Mouse (Mus musculus): ENCODE data around the gene 1190002N15Rik. TPM values are rescaled to one million over a fixed set of nuclear protein-coding genes. Genes with fewer than 3 reads are reported as not detected.
A peak's percentile ranks its signal among the peaks of the same experiment; 100 is the strongest.

Gene 1190002N15Rik
- 14.2 and 21.9 TPM in 2 replicates for polyA plus RNA-seq (2015; fragmentation: Nextera tagmentation; extraction: Ambion mirVana)

- Histone ChIP-seq H3K4me2 (peak within 1 kb of the TSS; percentile 76), H3K36me3 (no peaks in the 10 kb centered on the region), H3K27ac (peak within 1 kb of the TSS; percentile 98), H3K4me1 (peaks cover 17% of the 10 kb centered on the region), H3K9me3 (no peaks in the 10 kb centered on the region), H3K27me3 (no peaks in the 10 kb centered on the region), H3K4me3 (peak within 1 kb of the TSS; percentile 83), H3K9ac (peak within 1 kb of the TSS; percentile 91)
- WGBS, result under 1% methylated on average over 87 of the region's 104 CpGs
- peak; percentile 95 for ATAC-seq (ENCODE audit: insufficient number of reproducible peaks, insufficient read depth, low FRiP score, low TSS enrichment, low read depth)
These were observed at the start of gene 1190002N15Rik for GRCm38 (mm10) chr9:94537970-94538822. Gene 1190002N15Rik, minus strand, starts transcription at chr9:94538081.

GRCm38 (mm10) chr9:94582309-94582708, 44.4 kb upstream of the 1190002N15Rik start:
- H3K9me3 ChIP-seq, result no peaks in the 10 kb centered on the region
- ATAC-seq (ENCODE audit: insufficient number of reproducible peaks, insufficient read depth, low FRiP score, low TSS enrichment, low read depth), result no peak
- H3K36me3 ChIP-seq, result no peaks in the 10 kb centered on the region
- no peak overlapping the region; the same call in 1 of the 2 replicates for H3K27ac ChIP-seq
- H3K4me3 ChIP-seq, result no peak overlapping the region
- H3K4me2 ChIP-seq, result no peak overlapping the region
- WGBS, result 40% methylated on average over 8 of the region's 8 CpGs
- H3K9ac ChIP-seq, result no peak overlapping the region
- no peaks in the 10 kb centered on the region for H3K27me3 ChIP-seq
- no peaks in the 10 kb centered on the region for H3K4me1 ChIP-seq

DNA sequence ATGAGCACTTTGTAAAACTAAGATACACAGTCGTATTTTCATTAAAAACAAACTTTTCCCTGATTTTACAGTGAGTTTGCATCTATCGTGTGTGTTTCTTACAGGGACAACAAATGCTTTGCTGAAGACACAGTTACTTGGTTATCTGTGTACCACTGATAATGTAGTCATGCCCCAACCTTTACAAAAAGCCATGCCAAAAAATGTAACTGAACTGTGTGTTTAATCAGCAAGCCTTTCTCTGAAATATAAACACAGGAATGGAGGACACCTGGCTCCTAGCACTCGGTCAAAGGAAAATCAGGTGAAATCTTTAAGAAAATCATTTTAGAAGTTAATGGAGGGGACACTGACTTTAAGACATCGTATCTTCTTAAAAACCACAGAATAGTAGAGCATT, 43.8 kb upstream of the 1190002N15Rik start:
- H3K9me3 ChIP-seq, result no peaks in the 10 kb centered on the region

GRCm38 (mm10) chr9:94580071-94580737, 42.3 kb upstream of the 1190002N15Rik start:
- Histone ChIP-seq H3K9me3 (no peaks in the 10 kb centered on the region), H3K27me3 (no peaks in the 10 kb centered on the region), H3K4me2 (no peak overlapping the region), H3K4me3 (no peak overlapping the region), H3K36me3 (no peaks in the 10 kb centered on the region), H3K9ac (no peak overlapping the region), H3K4me1 (no peaks in the 10 kb centered on the region), H3K27ac (no peak overlapping the region)
- ATAC-seq (ENCODE audit: insufficient number of reproducible peaks, insufficient read depth, low FRiP score, low TSS enrichment, low read depth), result no peak
- WGBS, result 82% methylated on average over 3 of the region's 3 CpGs

More for the DNA sequence above, 43.8 kb upstream of the 1190002N15Rik start:
- Histone ChIP-seq H3K4me1 (no peaks in the 10 kb centered on the region), H3K27me3 (no peaks in the 10 kb centered on the region), H3K9ac (no peak overlapping the region), H3K36me3 (no peaks in the 10 kb centered on the region), H3K27ac (no peak overlapping the region), H3K4me3 (no peak overlapping the region), H3K4me2 (no peak overlapping the region)
- 81% methylated on average over 4 of the region's 4 CpGs for WGBS
- ATAC-seq (ENCODE audit: insufficient number of reproducible peaks, insufficient read depth, low FRiP score, low TSS enrichment, low read depth), result no peak

DNA sequence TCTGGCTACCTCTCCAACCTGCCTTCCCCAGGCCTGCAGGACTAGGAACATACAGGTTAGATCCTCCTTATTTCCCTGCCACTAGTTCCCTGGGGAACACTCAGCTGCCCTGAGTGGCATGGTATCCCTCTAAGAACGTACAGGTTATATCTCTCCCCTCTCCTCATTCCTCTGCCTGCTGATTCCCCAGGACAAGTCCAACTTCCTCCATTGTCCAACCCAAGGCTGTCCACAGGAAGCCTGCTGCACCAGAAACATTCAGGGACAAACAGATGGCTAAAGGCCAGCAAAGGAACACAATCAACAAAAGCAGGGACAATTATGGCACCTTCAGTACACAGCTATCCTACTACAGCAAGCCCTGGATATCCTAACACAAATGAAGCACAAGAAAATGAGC, 33.9 kb upstream of the 1190002N15Rik start:
- 60% methylated on average over 1 of the region's 1 CpGs for WGBS
- Histone ChIP-seq H3K36me3 (no peaks in the 10 kb centered on the region), H3K27me3 (no peaks in the 10 kb centered on the region)

GRCm38 (mm10) chr9:94568386-94568785, 30.5 kb upstream of the 1190002N15Rik start:
- 87% methylated on average over 3 of the region's 3 CpGs for WGBS
- no peak for ATAC-seq (ENCODE audit: insufficient number of reproducible peaks, insufficient read depth, low FRiP score, low TSS enrichment, low read depth)
- Histone ChIP-seq H3K4me3 (no peak overlapping the region), H3K9ac (no peak overlapping the region), H3K4me2 (no peak overlapping the region), H3K36me3 (no peaks in the 10 kb centered on the region), H3K9me3 (peaks cover 1% of the 10 kb centered on the region; the same call in 1 of the 2 replicates), H3K27ac (no peak overlapping the region), H3K4me1 (no peaks in the 10 kb centered on the region), H3K27me3 (no peaks in the 10 kb centered on the region)

More for the DNA sequence above, 33.9 kb upstream of the 1190002N15Rik start:
- Histone ChIP-seq H3K4me3 (no peak overlapping the region), H3K4me2 (no peak overlapping the region), H3K9ac (no peak overlapping the region), H3K9me3 (peaks cover 4% of the 10 kb centered on the region; the same call in 1 of the 2 replicates), H3K4me1 (no peaks in the 10 kb centered on the region), H3K27ac (no peak overlapping the region)
- no peak for ATAC-seq (ENCODE audit: insufficient number of reproducible peaks, insufficient read depth, low FRiP score, low TSS enrichment, low read depth)

DNA sequence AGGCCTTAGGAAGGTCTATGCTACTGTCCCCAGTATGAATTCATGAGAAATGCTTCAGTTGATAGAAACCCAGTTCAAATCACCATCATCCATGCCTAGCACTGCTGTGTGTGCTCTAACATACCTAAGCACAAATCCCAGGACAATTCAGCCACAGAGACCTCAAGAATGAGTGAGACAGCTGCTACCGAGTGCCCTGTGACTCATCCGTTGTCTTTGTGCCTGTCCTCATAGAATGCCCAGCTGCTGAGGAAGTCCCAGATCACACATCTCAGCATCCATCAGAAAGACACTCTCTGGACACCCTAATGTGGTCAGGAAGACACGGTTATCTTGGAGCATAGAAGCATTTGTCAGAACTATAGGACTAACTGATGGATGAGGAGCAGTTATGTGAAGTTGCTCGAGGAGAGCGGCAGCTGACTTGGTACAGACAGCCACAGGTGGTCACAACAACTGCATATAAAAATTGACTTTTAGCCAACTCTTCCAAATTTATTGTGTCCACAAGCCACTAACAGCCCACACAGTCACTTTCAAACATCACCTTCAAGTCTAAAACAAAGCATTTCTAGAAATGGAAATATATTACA, 29.9 kb upstream of the 1190002N15Rik start:
- Histone ChIP-seq H3K27me3 (no peaks in the 10 kb centered on the region), H3K4me1 (no peaks in the 10 kb centered on the region), H3K27ac (no peak overlapping the region), H3K9ac (no peak overlapping the region), H3K36me3 (no peaks in the 10 kb centered on the region), H3K4me3 (no peak overlapping the region), H3K9me3 (no peaks in the 10 kb centered on the region), H3K4me2 (no peak overlapping the region)
- WGBS, result 84% methylated on average over 5 of the region's 5 CpGs
- no peak for ATAC-seq (ENCODE audit: insufficient number of reproducible peaks, insufficient read depth, low FRiP score, low TSS enrichment, low read depth)

GRCm38 (mm10) chr9:94556776-94557514, 19.1 kb upstream of the 1190002N15Rik start:
- no peaks in the 10 kb centered on the region for H3K36me3 ChIP-seq
- ATAC-seq (ENCODE audit: insufficient number of reproducible peaks, insufficient read depth, low FRiP score, low TSS enrichment, low read depth), result no peak
- no peak overlapping the region for H3K4me3 ChIP-seq
- no peak overlapping the region for H3K9ac ChIP-seq
- no peak overlapping the region for H3K27ac ChIP-seq
- WGBS, result 77% methylated on average over 6 of the region's 6 CpGs
- no peaks in the 10 kb centered on the region for H3K9me3 ChIP-seq
- no peaks in the 10 kb centered on the region for H3K27me3 ChIP-seq
- no peaks in the 10 kb centered on the region for H3K4me1 ChIP-seq
- no peak overlapping the region for H3K4me2 ChIP-seq

DNA sequence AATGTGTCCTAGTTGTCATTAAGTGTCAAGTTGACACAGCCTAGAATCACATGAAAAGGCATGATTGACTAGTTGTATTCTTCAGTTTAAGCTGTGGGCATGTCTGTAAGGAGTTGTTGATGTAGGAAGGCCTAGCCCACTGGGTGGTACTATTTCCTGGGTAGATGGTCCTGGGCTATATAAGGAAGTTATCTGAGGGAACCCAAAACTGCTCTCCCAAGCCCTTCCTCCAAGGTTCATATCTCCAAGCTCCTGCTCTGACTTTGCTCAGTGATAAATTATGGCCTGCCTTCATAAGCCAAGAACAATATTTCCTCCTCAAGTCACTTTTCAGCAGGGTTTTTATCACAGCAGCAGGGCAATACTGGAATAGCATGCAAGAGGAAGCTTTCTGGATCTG, 18.4 kb upstream of the 1190002N15Rik start:
- H3K27me3 ChIP-seq, result no peaks in the 10 kb centered on the region
- no peaks in the 10 kb centered on the region for H3K4me1 ChIP-seq
- H3K4me3 ChIP-seq, result no peak overlapping the region
- no peaks in the 10 kb centered on the region for H3K36me3 ChIP-seq
- no peak overlapping the region for H3K9ac ChIP-seq
- ATAC-seq (ENCODE audit: insufficient number of reproducible peaks, insufficient read depth, low FRiP score, low TSS enrichment, low read depth), result no peak
- H3K9me3 ChIP-seq, result no peaks in the 10 kb centered on the region
- no peak overlapping the region for H3K27ac ChIP-seq
- no peak overlapping the region for H3K4me2 ChIP-seq

- Histone ChIP-seq H3K27me3 (no peaks in the 10 kb centered on the region), H3K4me3 (no peak overlapping the region), H3K36me3 (no peaks in the 10 kb centered on the region), H3K4me2 (no peak overlapping the region), H3K9ac (no peak overlapping the region), H3K4me1 (no peaks in the 10 kb centered on the region), H3K9me3 (no peaks in the 10 kb centered on the region), H3K27ac (no peak overlapping the region)
- ATAC-seq (ENCODE audit: insufficient number of reproducible peaks, insufficient read depth, low FRiP score, low TSS enrichment, low read depth), result no peak
- 53% methylated on average over 2 of the region's 2 CpGs for WGBS
These were observed 12.7 kb upstream of the 1190002N15Rik start for GRCm38 (mm10) chr9:94550493-94551095.

GRCm38 (mm10) chr9:94543881-94544280, 6.0 kb upstream of the 1190002N15Rik start:
- Histone ChIP-seq H3K4me3 (no peak overlapping the region), H3K36me3 (no peaks in the 10 kb centered on the region), H3K4me2 (no peak overlapping the region), H3K27me3 (no peaks in the 10 kb centered on the region), H3K9me3 (no peaks in the 10 kb centered on the region), H3K27ac (no peak overlapping the region), H3K4me1 (peaks cover 9% of the 10 kb centered on the region; the same call in 1 of the 2 replicates), H3K9ac (no peak overlapping the region)
- WGBS, result 93% methylated on average over 4 of the region's 4 CpGs
- ATAC-seq (ENCODE audit: insufficient number of reproducible peaks, insufficient read depth, low FRiP score, low TSS enrichment, low read depth), result no peak

Data from embryonic facial prominence, embryonic 13.5 days (tissue).